Mouse (Mus musculus) cerebellum, adult 9-11 months (tissue): ENCODE results near the gene Akt1s1.

Experiments
- DNase-seq: peaks from one replicate; pipeline ENCODE4 v3.0.0; 2022

Akt1s1 gene

DNA sequence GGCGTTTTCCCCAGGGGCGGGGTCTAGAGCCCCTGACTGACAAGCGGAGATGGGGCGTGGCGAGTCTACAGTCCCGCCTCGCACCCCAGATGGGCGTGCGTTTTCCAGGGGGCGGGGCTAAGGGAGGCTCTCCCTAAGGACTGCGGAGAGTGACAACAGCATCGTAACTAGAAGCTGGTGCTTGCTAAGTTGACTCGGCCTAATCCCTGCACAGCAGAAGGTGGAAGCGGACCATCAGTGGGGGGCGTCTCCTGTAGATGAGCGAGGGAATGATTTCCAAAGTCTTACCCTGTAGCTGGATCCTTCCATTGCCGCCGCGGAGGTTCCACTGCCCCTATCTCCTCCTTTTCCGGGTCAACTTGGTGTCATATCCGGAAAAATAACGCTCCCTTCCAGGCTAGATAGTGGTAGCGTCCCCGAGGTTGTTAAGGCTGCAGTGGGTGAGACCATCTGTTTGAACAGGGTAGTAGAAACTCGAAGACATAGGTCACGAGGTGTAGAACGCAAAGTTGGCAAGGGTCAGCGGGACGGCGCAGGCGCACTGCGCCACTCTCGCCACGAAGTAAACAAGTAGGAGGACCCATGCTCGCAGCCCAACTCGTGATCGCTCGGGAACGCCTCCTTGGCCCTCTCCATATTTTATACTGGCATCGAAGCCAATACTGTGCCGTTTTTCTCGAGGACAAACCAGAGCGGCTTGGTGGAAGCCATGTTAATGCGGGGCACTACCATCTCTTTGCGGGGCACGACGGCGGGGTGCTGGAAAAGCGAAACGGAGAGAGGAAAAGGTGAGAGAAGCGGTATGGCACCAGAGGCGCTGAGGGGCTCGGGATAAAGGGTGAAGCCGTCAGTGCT, at the start of gene Akt1s1, which contains the start of gene Tbc1d17:
Gene Akt1s1 (plus strand): TSS at position 431 of the 855 bp plus-strand sequence.
Gene Tbc1d17 (minus strand): TSS at position 519 of the 855 bp plus-strand sequence.
- DNase-seq, result peak; percentile 100

DNA sequence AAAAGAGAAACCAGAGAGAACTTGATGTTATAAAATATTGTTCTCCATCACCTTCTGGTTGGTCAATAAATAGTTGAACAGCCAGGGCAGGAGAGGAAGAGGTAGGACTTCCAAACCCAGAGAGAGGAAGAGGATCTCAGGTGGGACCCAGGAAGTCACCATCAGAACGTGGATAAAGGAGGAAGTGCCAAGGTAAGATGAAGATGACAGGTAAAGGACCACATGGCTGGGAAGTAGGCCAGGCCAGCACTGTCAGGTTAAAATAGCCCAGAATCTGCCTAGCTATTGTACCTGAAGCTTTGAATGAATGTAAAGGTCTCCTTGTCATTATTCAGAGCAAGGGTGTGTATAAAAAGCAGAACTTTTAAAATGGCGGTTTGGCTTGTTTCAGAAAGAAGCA, 39.9 kb upstream of the Akt1s1 start:
- DNase-seq, result no peak

DNA sequence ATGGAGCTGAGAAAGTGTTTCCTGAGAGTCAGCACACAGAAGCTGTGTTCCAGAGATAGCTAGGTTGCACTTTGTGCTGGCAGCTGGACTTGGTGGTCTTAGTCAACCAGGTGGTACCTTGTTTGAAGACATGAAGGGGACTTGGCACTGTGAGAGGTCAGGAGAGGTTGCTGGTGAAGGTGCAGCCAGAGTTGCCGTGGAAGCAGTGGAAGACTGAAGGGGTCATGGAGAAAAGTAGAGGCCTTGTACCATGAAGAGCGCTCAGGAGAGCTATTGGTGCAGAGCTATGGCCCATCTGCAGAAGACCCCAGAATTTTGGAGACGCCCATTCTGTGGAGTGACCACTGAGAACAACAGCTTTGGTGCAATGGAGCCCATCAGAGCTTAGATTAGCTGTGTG, 39.3 kb upstream of the Akt1s1 start:
- no peak for DNase-seq

DNA sequence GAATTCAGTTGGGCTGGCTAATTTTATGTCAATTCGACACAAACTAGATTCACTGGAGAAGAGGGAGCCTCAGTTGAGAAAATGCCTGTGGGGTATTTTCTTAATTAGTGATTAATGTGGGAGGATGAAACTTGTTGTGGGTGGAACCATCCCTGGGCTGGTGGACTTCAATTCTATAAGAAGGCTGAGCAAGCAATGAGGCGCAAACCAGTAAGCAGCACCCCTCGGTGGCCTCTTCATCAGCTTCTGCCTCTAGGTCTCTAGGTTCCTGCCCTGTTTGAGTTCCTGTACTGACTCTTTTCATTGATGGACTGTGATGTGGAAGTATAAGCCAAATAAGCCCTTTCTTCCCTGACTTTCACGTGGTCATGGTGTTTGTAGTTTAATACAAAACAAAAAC, 38.4 kb upstream of the Akt1s1 start:
- peak; percentile 0 for DNase-seq

DNA sequence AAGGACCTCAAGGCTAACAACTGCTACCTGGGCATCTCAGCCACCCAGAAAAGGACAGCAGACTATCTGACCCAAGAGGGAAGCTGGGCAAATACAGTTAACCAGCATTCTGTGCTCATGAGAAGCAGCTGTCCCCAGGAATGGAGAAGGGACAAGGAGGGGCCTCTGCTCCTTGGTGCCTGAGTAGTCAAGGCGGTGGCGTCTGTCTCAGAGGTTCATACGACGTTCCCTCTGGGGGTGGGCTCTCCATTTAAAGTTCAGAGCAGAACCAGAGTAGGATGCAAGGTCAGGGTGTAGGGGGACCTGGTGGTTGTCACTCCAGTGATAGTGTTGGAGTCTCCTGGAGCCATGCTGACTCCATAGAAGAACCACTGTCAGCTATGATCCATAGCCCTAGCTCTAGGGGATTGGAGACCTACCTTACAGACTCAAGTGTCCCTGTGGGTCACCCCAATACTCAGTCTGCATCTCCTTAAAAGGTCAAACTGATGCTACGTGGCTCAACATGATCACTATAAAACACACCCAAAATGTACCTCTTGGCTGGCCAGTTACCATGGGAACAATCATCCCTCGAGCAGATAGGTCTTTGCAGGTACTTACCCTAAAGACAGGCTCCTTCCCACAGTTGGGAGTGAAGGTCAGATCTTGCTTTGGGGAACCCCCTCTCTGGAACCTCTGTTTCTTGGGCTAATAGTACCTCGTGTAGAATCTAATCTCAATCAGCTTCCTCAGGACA, 37.8 kb upstream of the Akt1s1 start:
- DNase-seq, result peak; percentile 1

DNA sequence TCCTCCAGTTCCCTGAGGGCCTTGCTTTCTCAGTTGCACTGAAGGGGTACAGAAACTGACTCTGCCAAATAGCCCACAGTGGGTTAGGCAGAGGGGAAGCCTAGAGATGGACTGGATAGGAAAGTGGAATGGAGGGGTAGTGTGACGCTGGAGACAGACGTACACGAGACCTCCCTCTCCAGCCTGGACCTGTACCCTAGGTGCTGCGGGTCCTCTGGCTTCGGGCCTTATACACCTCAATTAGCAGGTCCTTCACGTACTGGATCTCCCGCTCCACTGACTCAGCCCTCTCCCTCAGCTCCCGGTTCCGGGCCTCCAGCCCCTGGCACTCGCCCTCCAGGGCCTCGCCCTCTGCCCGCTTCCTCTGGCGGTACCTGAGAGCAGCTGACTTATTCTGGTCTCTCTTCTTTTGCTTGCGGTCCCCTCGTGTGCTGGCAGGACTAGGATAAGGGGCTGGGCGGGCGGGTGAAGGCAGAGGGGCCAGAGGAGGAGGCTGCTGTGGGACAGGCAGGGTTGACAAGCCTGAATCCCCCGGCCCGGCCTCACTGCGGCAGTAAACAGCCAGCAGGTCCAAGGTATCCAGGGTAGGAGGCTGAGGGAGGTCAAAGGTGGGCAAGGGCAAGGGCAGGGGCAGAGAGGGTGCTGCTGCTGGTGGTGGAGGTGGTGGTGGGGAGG, 36.0 kb upstream of the Akt1s1 start:
- peak; percentile 28 for DNase-seq

DNA sequence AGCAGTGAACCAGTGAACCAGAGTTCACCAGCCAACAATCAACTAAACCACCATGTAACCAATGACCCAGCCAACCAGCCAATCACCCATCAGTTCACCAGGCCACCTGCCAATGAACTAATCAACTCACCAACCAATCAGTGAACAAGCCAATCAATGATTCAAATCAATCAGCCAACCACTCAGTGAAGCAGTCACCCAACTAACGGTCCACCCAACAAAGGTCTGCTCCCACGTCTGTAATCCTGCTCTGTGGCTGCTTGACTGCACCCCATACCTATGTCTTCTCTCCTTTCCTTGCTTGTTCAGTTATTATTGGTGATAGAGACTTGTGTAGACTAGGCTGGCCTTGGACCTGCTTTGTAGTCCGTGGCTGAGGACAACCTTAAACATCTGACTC, 34.8 kb upstream of the Akt1s1 start:
- DNase-seq, result no peak

DNA sequence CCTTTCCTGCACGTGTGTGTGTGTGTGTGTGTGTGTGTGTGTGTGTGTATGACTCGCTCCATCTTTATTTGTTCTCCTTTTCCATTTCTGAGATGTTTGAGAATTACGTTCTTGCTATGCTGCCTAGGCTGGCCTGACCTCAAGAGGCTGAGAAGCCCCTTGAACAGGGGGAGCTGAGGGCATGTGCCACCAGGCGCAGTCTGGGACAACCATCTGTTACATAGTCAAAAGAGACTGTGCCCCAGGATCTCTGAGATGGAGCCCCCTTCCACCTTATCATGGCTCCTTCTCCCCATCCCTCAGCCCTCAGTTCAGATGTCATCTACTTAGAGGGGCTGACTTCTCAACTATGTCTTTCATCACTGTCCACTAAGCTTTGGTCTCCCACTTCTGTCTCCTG, 34.4 kb upstream of the Akt1s1 start:
- no peak for DNase-seq

DNA sequence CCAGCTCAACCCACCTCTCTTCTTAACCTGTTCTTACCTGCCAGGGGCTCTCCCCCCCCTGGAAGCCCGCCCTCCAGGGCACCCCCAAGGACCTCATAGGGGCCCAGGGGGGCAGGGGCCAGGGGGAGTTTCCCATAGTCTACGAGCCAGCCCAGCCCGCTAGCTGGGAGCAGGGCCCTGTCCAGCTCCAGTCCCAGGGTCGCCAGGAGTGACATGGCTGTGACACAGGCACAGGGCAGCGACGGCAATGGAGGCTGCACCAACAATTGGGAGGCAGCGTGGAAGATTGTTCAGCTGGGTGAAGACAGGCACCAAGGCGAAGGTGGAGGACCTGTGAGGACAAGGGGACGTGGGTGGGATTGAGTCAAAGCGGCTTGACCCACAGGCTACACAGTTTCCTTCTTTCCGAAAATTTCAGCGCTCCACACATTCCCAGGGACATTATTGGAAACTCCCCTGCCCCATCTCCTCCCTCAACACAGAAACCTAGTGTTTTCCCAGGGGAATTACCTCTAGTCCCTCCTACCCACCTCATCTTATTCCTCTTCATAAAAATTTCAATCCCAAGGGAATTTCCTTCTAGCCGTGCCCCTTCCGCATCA, 33.7 kb upstream of the Akt1s1 start:
- DNase-seq, result peak; percentile 74

DNA sequence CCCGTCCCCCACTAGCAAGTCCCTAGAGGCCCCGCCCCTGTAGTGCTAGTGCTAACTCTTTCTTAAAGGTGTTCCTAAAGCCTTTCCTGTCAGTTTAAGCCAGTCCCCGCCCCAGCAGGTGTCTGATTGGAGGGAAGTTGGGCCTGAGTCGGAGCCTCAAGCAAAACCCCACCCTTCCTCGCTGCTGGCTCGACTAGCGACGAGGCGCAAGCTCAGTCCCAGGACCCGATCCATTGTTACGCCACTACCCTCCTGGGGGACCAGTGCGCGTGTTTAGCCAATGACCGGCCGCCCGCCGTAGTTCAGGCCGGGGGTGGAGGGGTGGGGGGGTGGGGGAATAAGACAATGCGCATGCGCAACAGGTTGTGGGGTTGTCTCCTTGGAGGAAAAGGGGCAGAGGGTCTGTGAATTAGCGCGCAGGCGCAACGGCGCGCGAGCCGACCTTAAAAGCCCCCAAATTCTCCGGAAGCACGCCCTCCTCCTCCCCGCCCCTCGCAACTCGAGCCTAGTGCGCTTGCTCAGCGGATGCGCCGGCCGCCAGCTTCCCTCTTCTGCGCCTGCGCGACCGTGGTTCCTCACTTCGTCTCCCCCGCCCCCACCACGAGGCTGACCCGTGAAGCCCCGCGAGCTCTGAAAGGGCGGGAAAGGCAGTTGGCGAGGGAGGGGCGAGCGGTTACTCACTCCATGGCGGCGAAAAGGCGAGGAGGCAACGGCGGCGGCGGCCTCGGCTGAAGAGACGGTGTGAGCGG, 32.9 kb upstream of the Akt1s1 start, which contains the start of the genes Nup62 and Il4i1:
Gene Nup62 (plus strand): TSS at position 368 of the 749 bp plus-strand sequence.
Gene Il4i1 (plus strand): TSS at position 667 of the 749 bp plus-strand sequence.
- peak; percentile 98 for DNase-seq

DNA sequence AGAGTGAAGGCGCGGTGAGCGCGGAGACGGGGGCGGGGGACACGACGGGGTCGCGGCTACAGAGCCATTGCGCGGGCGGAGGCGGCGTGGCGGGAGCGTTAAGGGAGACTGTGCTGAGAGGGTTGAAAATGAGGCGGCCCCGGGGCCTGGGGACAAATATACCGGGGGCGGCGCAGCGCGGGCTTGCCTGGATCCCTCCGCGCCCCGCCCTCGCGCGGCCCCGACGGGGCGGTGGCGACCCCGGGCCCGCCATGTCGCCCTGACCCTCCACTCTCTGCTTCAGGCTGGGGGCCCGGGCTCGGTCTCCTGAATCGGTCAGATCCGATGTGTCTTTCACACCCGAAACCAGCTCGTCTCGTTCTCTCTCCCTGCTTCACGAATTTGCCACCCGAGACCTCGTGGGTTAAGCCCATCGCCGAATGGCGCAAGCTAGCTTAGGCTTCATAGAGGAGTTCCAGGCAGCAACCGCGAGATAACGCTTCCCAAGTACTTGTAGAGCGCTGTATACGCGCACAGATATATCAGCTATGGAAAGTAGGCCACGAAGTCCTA, 32.2 kb upstream of the Akt1s1 start, which contains the start of gene Atf5:
Gene Atf5 (minus strand): TSS at position 189 of the 552 bp plus-strand sequence.
- DNase-seq, result peak; percentile 61

DNA sequence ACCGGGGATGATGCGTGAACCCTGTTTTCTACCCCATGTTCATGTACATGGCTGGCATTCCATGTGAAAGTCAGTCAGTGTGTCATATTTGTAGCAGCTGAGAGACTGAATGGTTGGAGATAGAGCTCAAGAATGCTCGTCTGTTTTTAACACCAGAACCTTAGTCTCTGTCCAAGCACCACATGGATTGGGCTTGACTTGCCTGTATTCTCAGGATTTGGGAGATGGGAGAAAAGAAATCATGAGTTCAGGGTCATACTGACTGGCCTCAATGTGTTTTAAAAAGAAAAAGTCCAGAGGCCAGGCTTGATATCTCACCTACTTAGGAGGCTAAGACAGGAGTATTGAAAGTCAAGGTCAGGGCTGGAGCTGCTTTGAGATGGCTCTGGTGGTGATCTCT, 31.4 kb upstream of the Akt1s1 start:
- DNase-seq, result peak; percentile 16

DNA sequence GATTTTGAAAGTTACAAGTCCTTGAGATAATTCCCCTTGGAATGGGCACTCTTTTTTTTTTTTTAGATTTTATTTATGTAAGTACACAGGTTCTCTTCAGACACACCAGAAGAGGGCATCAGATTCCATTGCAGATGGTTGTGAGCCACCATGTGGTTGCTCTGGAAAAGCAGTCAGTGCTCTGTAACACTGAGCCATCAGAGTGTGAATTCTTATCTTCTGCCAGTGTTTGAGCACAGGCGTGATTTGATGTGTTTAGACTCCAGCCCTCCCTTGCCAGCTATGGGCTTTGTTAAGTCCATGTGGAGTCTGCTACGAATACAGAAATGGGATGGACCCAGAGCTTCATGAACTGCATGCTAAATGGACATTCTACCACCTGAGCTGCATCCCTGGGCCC, 30.6 kb upstream of the Akt1s1 start:
- peak; percentile 28 for DNase-seq

DNA sequence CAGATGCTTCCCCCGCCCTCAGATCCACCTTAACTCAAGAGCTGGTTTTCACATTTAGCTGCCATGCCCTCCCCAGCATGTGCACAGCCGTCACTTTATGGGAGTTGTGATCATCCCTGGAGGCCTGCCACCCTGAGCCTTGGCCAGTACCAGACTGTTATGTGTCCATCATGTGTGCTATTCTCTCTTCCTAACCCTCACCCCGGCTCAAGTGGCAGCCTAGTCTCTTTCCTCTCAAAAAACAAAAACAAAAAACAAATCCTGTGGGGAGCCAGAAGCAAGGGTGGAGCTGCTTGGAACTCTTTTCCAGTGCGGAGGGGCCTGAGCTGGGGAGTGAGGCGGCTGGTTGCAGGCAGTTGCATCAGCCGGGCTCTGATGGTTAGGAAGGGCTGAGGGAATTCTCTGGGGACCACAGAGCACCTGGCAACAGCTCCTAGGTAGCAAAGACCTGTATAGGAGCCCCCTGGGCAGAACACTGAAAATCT, 30.0 kb upstream of the Akt1s1 start:
- DNase-seq, result peak; percentile 48

DNA sequence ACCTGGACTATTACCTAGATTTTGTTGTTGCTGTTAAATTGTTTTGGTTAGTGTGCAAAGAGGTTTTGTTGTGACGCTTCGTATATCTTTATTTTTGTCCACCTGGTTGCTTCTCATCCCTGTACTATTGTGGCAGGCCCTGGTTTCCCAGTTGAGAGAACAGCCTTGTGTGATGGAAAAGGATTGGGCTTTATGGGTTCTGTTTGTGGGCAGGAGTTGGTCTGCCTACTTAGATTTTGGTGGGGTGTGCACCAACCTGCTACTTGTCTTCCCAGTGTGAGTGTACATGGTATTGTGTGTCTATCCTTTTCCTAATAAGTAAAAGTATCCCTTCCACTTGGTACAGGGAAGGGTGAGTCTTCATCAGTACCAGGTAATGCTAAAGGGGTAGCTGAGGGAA, 29.4 kb upstream of the Akt1s1 start:
- DNase-seq, result no peak

DNA sequence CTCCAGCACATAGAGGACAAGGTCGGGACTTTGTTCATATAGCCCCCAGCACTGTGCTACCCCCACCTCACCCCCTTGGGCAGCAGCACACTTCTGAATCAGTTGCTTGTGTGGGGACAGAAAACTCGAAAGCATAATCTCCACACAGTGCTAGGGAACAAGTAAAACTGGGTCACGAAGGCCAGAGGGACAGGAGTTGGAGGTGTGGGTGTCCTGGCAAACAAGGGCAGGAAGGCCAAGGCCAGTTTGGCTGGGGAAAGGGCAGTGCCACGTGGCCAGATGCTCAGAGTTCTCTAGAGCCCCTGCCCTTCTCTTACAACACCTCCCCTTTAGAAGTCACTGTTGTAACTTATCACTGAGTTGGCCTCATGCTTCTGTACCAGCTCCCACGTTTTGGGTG, 28.9 kb upstream of the Akt1s1 start:
- DNase-seq, result peak; percentile 17

DNA sequence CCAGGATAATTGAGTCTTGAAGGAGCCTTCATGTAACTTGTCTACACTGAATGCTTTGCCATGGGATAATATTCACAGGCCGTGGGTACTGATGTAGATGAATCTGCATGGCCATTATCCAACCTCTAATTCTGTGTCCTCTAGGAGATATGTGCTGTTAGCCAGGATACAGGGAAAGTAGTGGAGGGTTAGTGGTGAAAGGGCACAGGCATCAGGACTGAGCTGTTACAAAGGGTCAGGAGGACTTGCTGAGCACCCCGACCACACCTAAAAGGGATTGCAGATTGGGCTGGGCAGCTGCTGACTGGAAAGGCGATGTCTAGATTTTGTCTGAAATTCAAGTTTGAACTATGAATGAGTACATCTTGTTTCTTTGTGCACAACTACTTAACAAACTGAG, 28.3 kb upstream of the Akt1s1 start:
- no peak for DNase-seq

DNA sequence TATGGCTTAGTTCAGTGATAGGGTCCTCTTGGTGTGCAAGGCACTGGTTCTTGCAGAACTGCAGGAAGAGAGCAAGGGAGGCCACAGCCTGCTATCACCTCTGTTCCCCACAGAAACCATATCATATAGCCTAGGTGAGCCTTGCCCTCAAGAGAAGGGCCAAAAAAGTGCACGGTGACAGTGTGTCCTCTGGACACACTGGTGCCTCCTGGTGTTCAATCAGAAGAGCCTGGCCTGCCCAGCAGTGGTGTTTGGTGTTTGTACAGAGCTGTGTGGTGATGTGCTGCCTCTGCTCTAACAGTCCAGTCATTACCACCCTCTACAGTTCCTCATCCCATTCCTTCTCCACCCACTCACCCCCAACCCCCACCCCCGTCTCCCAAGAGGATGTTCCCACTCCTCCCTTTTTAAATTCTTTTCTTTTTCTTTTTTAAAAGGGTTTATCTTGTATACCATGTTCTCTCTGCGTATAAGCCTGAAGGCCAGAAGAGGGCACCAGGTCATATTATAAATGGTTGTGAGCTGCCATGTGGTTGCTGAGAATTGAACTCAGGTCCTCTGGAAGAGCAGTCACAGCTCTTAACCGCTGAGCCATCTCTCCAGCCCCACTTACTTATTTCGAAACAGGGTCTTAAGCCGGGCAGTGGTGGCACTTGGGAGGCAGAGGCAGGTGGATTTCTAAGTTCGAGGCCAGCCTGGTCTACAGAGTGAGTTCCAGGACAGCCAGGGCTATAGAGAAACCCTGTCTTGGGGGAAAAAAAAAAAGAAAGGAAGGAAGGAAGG, 26.9 kb upstream of the Akt1s1 start:
- no peak for DNase-seq

DNA sequence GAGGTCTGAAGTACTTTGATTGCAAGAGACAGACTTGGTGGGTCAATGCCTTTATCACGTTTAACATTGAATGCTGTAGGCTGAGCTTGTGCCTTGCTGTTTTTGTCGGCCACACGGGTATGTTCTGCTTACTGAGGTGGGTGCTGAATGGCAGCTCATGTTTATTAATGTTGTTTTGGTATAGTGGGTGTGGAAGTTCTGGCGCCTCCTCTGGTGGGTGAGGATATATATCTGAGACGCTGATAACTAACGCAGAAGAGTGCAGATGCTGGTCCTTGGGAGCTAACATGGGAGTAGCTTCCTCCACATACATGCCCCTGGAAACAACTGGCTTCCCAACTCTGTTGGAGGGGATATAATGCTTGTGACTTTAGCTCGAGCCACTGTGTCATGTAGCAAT, 25.4 kb upstream of the Akt1s1 start:
- DNase-seq, result peak; percentile 7

DNA sequence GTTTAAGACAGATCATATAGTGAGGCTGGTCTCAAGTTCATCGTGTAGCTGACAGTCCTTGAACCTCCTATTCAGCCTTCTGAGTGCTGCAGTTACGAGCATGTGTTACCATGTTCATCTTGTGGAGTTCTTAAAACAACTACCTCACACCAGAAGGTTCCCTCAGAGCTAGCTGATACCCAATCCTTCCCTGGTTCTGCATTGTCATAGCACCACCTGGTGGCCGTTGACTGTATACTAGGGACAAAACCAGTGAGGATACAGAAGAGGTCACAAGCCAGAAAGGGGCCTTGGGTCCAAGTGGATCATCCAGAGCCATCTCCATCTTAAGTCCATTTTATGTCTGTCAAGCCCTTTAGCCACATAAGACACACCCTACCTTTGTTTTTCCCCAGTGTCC, 23.9 kb upstream of the Akt1s1 start:
- DNase-seq, result peak; percentile 78

DNA sequence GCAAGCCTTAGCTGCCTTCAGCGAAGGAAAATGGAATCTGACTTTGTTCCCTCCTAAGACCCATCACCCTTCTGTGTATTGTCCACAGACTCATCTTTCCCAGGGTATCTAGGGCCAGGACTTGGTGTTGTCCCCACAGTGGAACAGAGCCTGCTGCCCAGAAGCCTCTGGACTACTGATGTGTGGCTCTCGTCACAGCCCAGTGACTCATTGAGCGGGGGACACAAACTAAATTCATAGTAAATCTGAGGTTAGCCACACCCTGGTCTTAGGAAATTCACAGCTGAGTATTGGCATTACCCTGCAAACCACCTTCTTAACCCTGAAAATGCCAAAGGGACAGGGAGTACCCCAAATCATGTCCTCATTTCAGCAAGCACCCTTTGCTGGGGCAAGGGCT, 22.0 kb upstream of the Akt1s1 start:
- DNase-seq, result no peak
